Mouse (Mus musculus) brain, embryonic 14.5 days (tissue): ENCODE results near the gene Mettl25.

ENCODE experiments used
- CTCF ChIP-seq: fragments of 200-500 bp; IDR thresholded peaks from 2 replicates; pipeline ENCODE4 v1.5.1; 2012; ENCODE audit warnings: inconsistent platforms, mild to moderate bottlenecking, moderate library complexity, borderline replicate concordance; ENCODE audit not compliant: insufficient read depth, insufficient read length; ENCODE audit errors: extremely low read depth
- POLR2A ChIP-seq: fragments of 200-500 bp; IDR thresholded peaks from 2 replicates; pipeline ENCODE4 v1.6.1; 2012; ENCODE audit warnings: mild to moderate bottlenecking, inconsistent platforms, borderline replicate concordance; ENCODE audit not compliant: poor library complexity, insufficient read depth, insufficient read length, severe bottlenecking; ENCODE audit errors: extremely low read depth

DNA sequence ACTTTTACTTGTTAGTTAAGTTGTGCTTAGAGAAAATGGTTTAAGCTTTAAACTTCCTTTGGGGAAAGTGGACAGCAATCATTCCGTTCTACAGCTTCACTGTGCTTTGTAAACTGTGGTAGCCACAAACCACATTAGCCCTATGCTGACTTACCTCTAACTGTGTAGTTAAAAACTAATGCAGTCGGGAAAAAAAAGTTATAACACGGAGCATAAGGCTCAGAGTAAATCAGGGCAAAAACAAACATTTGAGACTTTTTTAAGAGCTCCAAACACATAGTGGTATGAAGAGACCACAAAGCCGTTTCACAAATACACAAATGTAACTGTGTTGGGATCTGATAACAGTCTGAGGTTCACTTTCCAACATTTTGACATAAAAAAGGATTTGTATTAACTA lies 126.8 kb downstream of the Mettl25 start:
- TF ChIP-seq CTCF (no peak), POLR2A (no peak)
